Mouse (Mus musculus) liver, embryonic 14.5 days (tissue): ENCODE results near the gene Gm5475. TPM values are rescaled to one million over a fixed set of nuclear protein-coding genes. Genes with fewer than 3 reads are reported as not detected.
A peak's percentile ranks its signal among the peaks of the same experiment; 100 is the strongest.

Experiments used
- ATAC-seq: fragments of 200-750 bp; cut with Nextera tagmentation; 2 replicates; pipeline ENCODE4 v1.8.0; 2017; ENCODE audit warnings: moderate number of reproducible peaks, mild to moderate bottlenecking, moderate library complexity; ENCODE audit not compliant: insufficient read depth
- DNase-seq, 3 experiments: peaks; one replicate each; pipeline ENCODE4 v3.0.0-alpha.2; 2012 to 2013; ENCODE audit warnings: low read depth in 3 of 3, low spot score in 3 of 3
- H3K27ac ChIP-seq: fragments of 300-500 bp; sonication (generic); 2 replicates; pipeline ENCODE4 v1.5.1; 2014; ENCODE audit warnings: moderate library complexity, mild to moderate bottlenecking, control low read depth, inconsistent platforms
- H3K27me3 ChIP-seq: fragments of 300-500 bp; sonication (generic); 2 replicates; pipeline ENCODE4 v1.6.1; 2014; ENCODE audit warnings: mild to moderate bottlenecking, low read length, moderate library complexity; ENCODE audit not compliant: control insufficient read depth, insufficient read depth
- H3K36me3 ChIP-seq: fragments of 300-500 bp; sonication (generic); replicated peaks from 2 replicates; pipeline ENCODE4 v1.6.1; 2014; ENCODE audit warnings: low read depth; ENCODE audit not compliant: control insufficient read depth, insufficient read depth
- H3K4me1 ChIP-seq, 2 experiments: fragments of 200-500 bp in 1 of 2; fragments of 300-500 bp in 1 of 2; sonication (generic) in 1 of 2; replicated peaks; 2 replicates each; pipeline ENCODE4 v1.6.1; 2012 to 2014; ENCODE audit warnings: antibody characterized with exemption in 1 of 2, inconsistent platforms in 1 of 2, low read length in 1 of 2; ENCODE audit not compliant: control insufficient read depth in 2 of 2, insufficient read depth in 2 of 2
- H3K4me2 ChIP-seq: fragments of 300-500 bp; sonication (generic); 2 replicates; pipeline ENCODE4 v1.6.1; 2014; ENCODE audit warnings: low read depth, mild to moderate bottlenecking, control low read depth, moderate library complexity
- H3K4me3 ChIP-seq, 2 experiments: fragments of 200-500 bp in 1 of 2; fragments of 300-500 bp in 1 of 2; sonication (generic) in 1 of 2; 2 replicates each; pipeline ENCODE4 v1.5.1; 2012 to 2014; ENCODE audit warnings: low read depth in 2 of 2, low read length in 2 of 2, mild to moderate bottlenecking in 2 of 2, control low read depth in 1 of 2, inconsistent platforms in 1 of 2, moderate library complexity in 1 of 2; ENCODE audit not compliant: insufficient read depth in 1 of 2
- H3K9ac ChIP-seq: fragments of 300-500 bp; sonication (generic); replicated peaks from 2 replicates; pipeline ENCODE4 v1.6.1; 2014; ENCODE audit warnings: mild to moderate bottlenecking, control low read depth, moderate library complexity
- H3K9me3 ChIP-seq: fragments of 300-500 bp; sonication (generic); 2 replicates; pipeline ENCODE4 v1.6.1; 2016; ENCODE audit warnings: low read length, mixed read lengths; ENCODE audit not compliant: control insufficient read depth
- CTCF ChIP-seq: IDR thresholded peaks from 2 replicates; pipeline ENCODE4 v1.5.1; 2016; ENCODE audit warnings: antibody characterized with exemption, low read depth, control low read depth
- EP300 ChIP-seq: IDR thresholded peaks from 2 replicates; pipeline ENCODE4 v1.6.1; 2016; ENCODE audit warnings: antibody characterized with exemption, low read depth
- WGBS: fragments of 180-500 bp; shearing (Covaris S2); extraction: QIAGEN DNeasy Blood & Tissue Kit; methylation state at CpG from one replicate; pipeline ENCODE4 v1.1.7; 2014; ENCODE audit not compliant: insufficient replicate concordance; 5-methylcytosine and 5-hydroxymethylcytosine counted together
- polyA plus RNA-seq, 2 experiments: library from polyadenylated mRNA; depleted of rRNA in 1 of 2; stranded (reverse) in 1 of 2; unstranded in 1 of 2; fragments of >200 nt; fragmentation: Nextera tagmentation in 1 of 2; extraction: Ambion mirVana in 1 of 2; gene quantifications; 2 replicates each; pipeline versions ENCODE4 v1.2.1 to v1.2.3; 2012 to 2014

Gm5475 gene
- polyA plus RNA-seq, 2 experiments = 0.01 TPM; not detected in 1

DNA sequence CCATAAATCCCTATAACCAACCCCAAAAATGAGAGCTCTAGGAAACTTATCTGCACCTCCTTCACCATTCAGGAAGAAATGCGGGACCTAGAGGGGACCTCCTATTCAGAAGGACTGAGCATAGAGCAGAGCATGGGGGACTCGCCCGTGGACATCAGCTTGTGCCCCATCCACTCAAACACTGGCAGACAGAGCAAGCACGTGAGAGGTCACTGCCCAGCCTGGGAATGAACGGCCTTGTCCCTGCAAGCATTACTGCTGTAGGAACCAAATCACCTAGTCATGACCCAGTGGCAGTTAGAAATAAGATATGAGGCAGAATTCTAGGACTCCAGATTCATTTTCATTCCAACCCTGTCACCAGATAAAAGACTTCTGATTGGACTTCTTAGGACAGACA lies 10.2 kb upstream of the Gm5475 start:
- no peak overlapping the region for H3K9ac ChIP-seq
- TF ChIP-seq EP300 (no peak), CTCF (no peak)
- peaks cover 43% of the 10 kb centered on the region for H3K36me3 ChIP-seq
- H3K4me2 ChIP-seq = no peak overlapping the region; the same call in 1 of the 2 replicates
- peaks cover 31 to 44% of the 10 kb centered on the region in 2 experiments for H3K4me1 ChIP-seq
- no peaks in the 10 kb centered on the region for H3K9me3 ChIP-seq
- 81% methylated on average over 5 of the region's 5 CpGs for WGBS
- H3K27ac ChIP-seq = peak overlapping the region; percentile 77
- no peaks in the 10 kb centered on the region for H3K27me3 ChIP-seq
- ATAC-seq (no peak; the same call in 1 of the 2 replicates), DNase-seq (no peak)
- no peak overlapping the region for H3K4me3 ChIP-seq

- no peak for DNase-seq
- no peak overlapping the region for H3K4me2 ChIP-seq
- no peak for TF ChIP-seq CTCF
- 37% methylated on average over 4 of the region's 5 CpGs for WGBS
- ATAC-seq = no peak
- no peaks in the 10 kb centered on the region for H3K9me3 ChIP-seq
- H3K27ac ChIP-seq = peak overlapping the region; percentile 63
- no peak overlapping the region for H3K9ac ChIP-seq
- H3K4me3 ChIP-seq = no peak overlapping the region
- H3K27me3 ChIP-seq = no peaks in the 10 kb centered on the region
- H3K36me3 ChIP-seq = peaks cover 40% of the 10 kb centered on the region
- H3K4me1 ChIP-seq = peaks cover 42 to 58% of the 10 kb centered on the region in 2 experiments
These were observed 8.6 kb upstream of the Gm5475 start for GRCm38 (mm10) chr15:100413306-100413705.

DNA sequence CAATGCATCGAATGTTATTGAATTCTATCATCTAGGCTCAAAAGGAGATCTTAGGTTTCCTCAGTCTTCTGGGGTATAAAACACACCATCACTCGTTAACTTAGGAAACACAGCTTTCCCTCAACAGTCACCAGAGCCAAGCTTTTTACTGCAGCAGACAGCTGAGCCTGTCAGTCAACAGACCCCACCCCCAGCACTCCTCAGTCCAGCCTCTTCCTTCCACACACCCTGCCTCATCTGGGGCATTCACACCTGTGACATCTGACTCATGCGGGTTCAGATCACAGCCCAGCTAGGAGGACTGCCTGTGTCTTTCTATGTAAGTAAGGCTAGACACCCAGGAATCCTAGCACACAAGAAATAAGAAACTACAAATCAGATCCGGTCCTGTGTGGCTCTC lies 7.9 kb upstream of the Gm5475 start:
- Histone ChIP-seq H3K27ac (peak overlapping the region; percentile 63), H3K36me3 (peaks cover 33% of the 10 kb centered on the region), H3K4me1 (peaks cover 49 to 63% of the 10 kb centered on the region in 2 experiments), H3K27me3 (no peaks in the 10 kb centered on the region), H3K9ac (peak overlapping the region; percentile 29), H3K9me3 (no peaks in the 10 kb centered on the region), H3K4me3 (no peak overlapping the region), H3K4me2 (no peak overlapping the region; the same call in 1 of the 2 replicates)
- DNase-seq = no peak
- no peak for TF ChIP-seq EP300
- TF ChIP-seq CTCF = no peak
- WGBS = 55% methylated on average over 4 of the region's 4 CpGs
- ATAC-seq = no peak

- no peak overlapping the region for H3K9ac ChIP-seq
- no peaks in the 10 kb centered on the region for H3K27me3 ChIP-seq
- peaks cover 26% of the 10 kb centered on the region for H3K36me3 ChIP-seq
- DNase-seq = no peak
- peaks cover 58 to 71% of the 10 kb centered on the region in 2 experiments for H3K4me1 ChIP-seq
- H3K27ac ChIP-seq = no peak overlapping the region
- H3K9me3 ChIP-seq = no peaks in the 10 kb centered on the region
- 89% methylated on average over 13 of the region's 13 CpGs for WGBS
- H3K4me2 ChIP-seq = no peak overlapping the region
- no peak overlapping the region for H3K4me3 ChIP-seq
- TF ChIP-seq EP300 (no peak), CTCF (no peak)
- no peak for ATAC-seq
These were observed 7.0 kb upstream of the Gm5475 start for GRCm38 (mm10) chr15:100414942-100415341.

DNA sequence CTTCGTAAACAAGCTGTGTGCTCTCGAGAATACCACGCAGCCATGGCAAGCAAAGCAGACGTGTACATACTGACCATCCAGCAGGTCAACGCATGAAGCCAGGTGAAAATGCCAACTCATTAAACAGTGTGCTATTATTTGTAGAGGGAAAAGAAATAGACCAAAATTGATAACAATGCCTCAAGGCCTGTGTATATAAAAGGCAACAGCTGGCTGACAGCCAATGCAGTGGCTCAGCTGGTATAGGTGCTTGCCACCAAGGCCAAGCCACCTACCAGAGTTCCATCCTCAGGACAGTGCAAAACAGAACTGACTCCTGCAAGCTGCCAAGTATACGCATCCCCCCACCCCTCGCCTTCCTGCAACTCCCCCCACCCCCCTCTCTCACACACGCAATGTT lies 6.3 kb upstream of the Gm5475 start:
- ATAC-seq = no peak
- Histone ChIP-seq H3K9ac (no peak overlapping the region), H3K27ac (peak overlapping the region; percentile 1), H3K9me3 (no peaks in the 10 kb centered on the region), H3K27me3 (no peaks in the 10 kb centered on the region), H3K4me2 (no peak overlapping the region), H3K4me1 (peaks cover 61 to 70% of the 10 kb centered on the region in 2 experiments), H3K36me3 (peaks cover 18% of the 10 kb centered on the region), H3K4me3 (no peak overlapping the region)
- no peak for DNase-seq
- WGBS = 82% methylated on average over 8 of the region's 8 CpGs
- TF ChIP-seq CTCF = no peak
- no peak for TF ChIP-seq EP300
